In genomic region chr4:97417943-97418342, GRCm38 (mm10) we compare ENCODE assay signal across 11 mouse cellular contexts.
DNase-seq lines count a peak whose midpoint lies in the region; ATAC-seq lines count a peak whose summit lies in the region.
"Had no signal": no experiment of that assay in that cellular context is flagged by ENCODE, and none has a peak within 500 bp of the region (broad histone marks: within the 10 kb centered on the region; RNA-seq: fewer than 3 reads in every experiment).

No protein-coding gene starts in this region.

- H3K27ac ChIP-seq in forebrain, embryonic 15.5 days (replicated peaks): no peak overlapping the region
- H3K27ac ChIP-seq: limb, embryonic 13.5 days; neural tube, embryonic 13.5 days had no signal

- no peak overlapping the region for H3K9ac ChIP-seq in forebrain, embryonic 15.5 days (replicated peaks)
- H3K9ac ChIP-seq: limb, embryonic 13.5 days; neural tube, embryonic 13.5 days had no signal

- no peaks in the 10 kb centered on the region for H3K27me3 ChIP-seq in forebrain, embryonic 15.5 days
- H3K27me3 ChIP-seq: limb, embryonic 13.5 days; neural tube, embryonic 13.5 days had no signal

- DNase-seq in cerebellum, postnatal 10 days: peak; percentile 41 to 50
- DNase-seq in cerebellum, postnatal 36 days: no peak
- DNase-seq in left cerebral cortex, postnatal 4 days: peak; percentile 20
- DNase-seq in left cerebral cortex, adult 9 months (ENCODE audit: low spot score in 2 of 2): no peak
- peak; percentile 0 for DNase-seq in 416B (ENCODE audit: low read depth)
- peak; percentile 26 for DNase-seq in embryo, embryonic 10.5 days (ENCODE audit: low spot score)
- no peak for DNase-seq in gastrocnemius, adult 18-20 months (ENCODE audit: low spot score)
- DNase-seq: B cell, adult 2 months had no signal

- no peak overlapping the region for H3K4me2 ChIP-seq in forebrain, embryonic 15.5 days (replicated peaks)
- H3K4me2 ChIP-seq: limb, embryonic 13.5 days; neural tube, embryonic 13.5 days had no signal

- H3K4me1 ChIP-seq in forebrain, embryonic 15.5 days: peaks cover 8% of the 10 kb centered on the region; the same call in 1 of the 2 replicates
- H3K4me1 ChIP-seq: limb, embryonic 13.5 days had no signal

- no peak overlapping the region for H3K4me3 ChIP-seq in forebrain, embryonic 15.5 days
- H3K4me3 ChIP-seq: limb, embryonic 13.5 days; neural tube, embryonic 13.5 days had no signal

- H3K9me3 ChIP-seq in forebrain, embryonic 15.5 days: no peaks in the 10 kb centered on the region
- H3K9me3 ChIP-seq: limb, embryonic 13.5 days; neural tube, embryonic 13.5 days had no signal

- intact Hi-C loops in left cerebral cortex, postnatal 4 days (cut with DNase I): no loop called here

- no peaks in the 10 kb centered on the region for H3K36me3 ChIP-seq in forebrain, embryonic 15.5 days
- H3K36me3 ChIP-seq: limb, embryonic 13.5 days; neural tube, embryonic 13.5 days had no signal

- ATAC-seq in forebrain, embryonic 15.5 days (replicated peaks): no peak

Comparison
In these comparisons a context has a peak if more than half of its experiments do, and no peak if none do; other contexts are left out.
1. DNase-seq: peak in cerebellum, postnatal 10 days (2 of 2), left cerebral cortex, postnatal 4 days (single experiment), 416B (single experiment) and embryo, embryonic 10.5 days (single experiment); none in cerebellum, postnatal 36 days (0 of 2), left cerebral cortex, adult 9 months (0 of 2) and gastrocnemius, adult 18-20 months (single experiment).